Mouse (Mus musculus) heart, adult 2 months (tissue): ENCODE data around the gene Wif1.

ENCODE experiments used
- CTCF ChIP-seq: fragments of 200-600 bp; IDR thresholded peaks from 2 replicates; pipeline ENCODE4 v1.8.1; 2022; ENCODE audit warnings: antibody characterized with exemption, mild to moderate bottlenecking, moderate library complexity
- EP300 ChIP-seq: fragments of 200-500 bp; IDR thresholded peaks from 2 replicates; pipeline ENCODE4 v1.6.1; 2011; ENCODE audit warnings: low read depth, low read length, control low read depth; ENCODE audit not compliant: insufficient read depth

DNA sequence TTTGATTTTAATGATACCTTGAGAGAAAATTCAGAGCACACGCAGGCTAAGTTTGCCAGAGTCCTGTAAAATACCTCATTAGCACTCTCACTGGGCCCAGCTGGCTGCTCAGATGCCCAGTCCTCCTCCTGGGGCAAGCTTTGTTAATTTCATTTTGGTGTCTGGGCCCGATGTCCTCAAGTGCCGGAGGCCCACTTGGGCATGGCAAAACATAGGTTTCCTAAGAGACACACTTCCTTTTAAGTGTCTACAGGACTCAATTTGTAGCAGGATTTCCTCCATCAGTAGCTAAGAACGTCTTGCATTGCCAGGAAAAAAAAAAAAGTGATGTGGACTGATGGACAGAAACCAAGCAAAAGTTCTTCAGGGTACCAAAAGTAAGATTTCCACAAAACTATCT lies 82.9 kb downstream of the Wif1 start:
- TF ChIP-seq EP300 (no peak), CTCF (no peak)
